Mouse (Mus musculus): ENCODE measurements at regions not wholly inside any gene's neighbourhood (a gene's known extent, or its start where the extent isn't known, plus 50 kb on each side); places are given as distances from the start of the nearest gene placed in this dataset.

DNA sequence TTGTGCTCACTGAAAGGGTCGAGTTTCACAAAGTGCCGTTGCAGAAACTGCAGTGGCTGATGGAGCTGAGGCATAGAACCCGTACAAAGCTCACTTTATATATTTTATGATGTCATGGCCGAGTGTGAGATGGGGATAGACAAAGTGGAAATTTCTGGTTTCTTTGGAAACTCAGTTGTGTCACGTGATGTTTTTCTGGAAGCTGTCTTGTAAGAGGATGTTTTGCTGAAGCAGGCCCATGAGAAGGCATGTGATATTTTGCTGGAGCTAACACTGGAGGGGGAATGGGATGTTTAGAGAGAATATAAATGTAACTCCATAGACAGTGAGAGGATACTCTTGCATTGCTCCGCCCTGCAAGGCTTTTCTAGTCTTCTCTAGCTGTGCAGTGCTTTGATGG lies 311.7 kb downstream of the Tmem132b start:
- Histone ChIP-seq H3K27ac (ENCODE audit: control insufficient read depth, low read depth, low read length) (no peak overlapping the region), H3K9me3 (replicated peaks; ENCODE audit: insufficient read depth, low read length) (no peaks in the 10 kb centered on the region), H3K4me3 (ENCODE audit: control insufficient read depth in 1 of 2, insufficient read depth in 1 of 2, low read depth in 2 of 2, low read length in 2 of 2) (no peak overlapping the region), H3K4me1 (ENCODE audit: control insufficient read depth in 1 of 2, insufficient read depth in 2 of 2, low read length in 2 of 2) (no peaks in the 10 kb centered on the region), H3K79me2 (ENCODE audit: control insufficient read depth, insufficient read depth, low read length, poor library complexity) (no peaks in the 10 kb centered on the region), H3K9ac (ENCODE audit: control insufficient read depth, low read depth, low read length, poor library complexity, severe bottlenecking) (no peak overlapping the region), H3K36me3 (ENCODE audit: control insufficient read depth in 1 of 2, insufficient read depth in 2 of 2, low read length in 2 of 2) (no peaks in the 10 kb centered on the region), H3K27me3 (ENCODE audit: control insufficient read depth in 1 of 2, insufficient read depth in 2 of 2, low read length in 2 of 2) (no peaks in the 10 kb centered on the region)
- TF ChIP-seq USF2 (IDR thresholded peaks at IDR 0.05; ENCODE audit: borderline replicate concordance in 1 of 2, insufficient read depth in 1 of 2, low read depth in 1 of 2, low read length in 2 of 2) (no peak), MXI1 (IDR thresholded peaks at IDR 0.05; ENCODE audit: low read depth, low read length) (no peak), NRF1 (IDR thresholded peaks at IDR 0.05; ENCODE audit: insufficient read depth, low read depth, low read length, poor library complexity, severe bottlenecking) (no peak)
- no peak for DNase-seq (ENCODE audit: low read depth, low spot score)

DNA sequence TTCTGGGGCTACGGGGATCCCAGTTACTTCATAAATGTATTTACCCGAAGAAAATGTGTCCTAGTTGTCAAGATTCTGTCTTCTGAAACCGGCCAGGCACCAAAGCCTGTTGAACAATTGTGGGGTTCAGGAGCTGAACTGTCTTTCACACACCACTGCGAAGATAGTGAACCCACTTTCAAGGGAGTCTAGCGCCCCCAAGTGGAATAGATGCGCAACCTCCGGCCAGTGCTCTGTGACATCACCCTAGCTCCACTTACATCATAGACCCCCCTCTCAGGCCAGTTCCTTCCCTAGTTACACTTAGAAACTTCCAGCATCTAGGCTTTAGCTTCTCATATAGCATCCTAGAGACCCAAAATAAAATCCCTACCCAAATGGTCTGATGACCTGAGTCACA lies 318.1 kb downstream of the Tmem132b start:
- H3K9ac ChIP-seq (ENCODE audit: control insufficient read depth, low read depth, low read length, poor library complexity, severe bottlenecking): no peak overlapping the region
- H3K9me3 ChIP-seq (replicated peaks; ENCODE audit: insufficient read depth, low read length): no peaks in the 10 kb centered on the region
- no peaks in the 10 kb centered on the region for H3K27me3 ChIP-seq (ENCODE audit: control insufficient read depth in 1 of 2, insufficient read depth in 2 of 2, low read length in 2 of 2)
- H3K4me1 ChIP-seq (ENCODE audit: control insufficient read depth in 1 of 2, insufficient read depth in 2 of 2, low read length in 2 of 2): no peaks in the 10 kb centered on the region
- no peaks in the 10 kb centered on the region for H3K79me2 ChIP-seq (ENCODE audit: control insufficient read depth, insufficient read depth, low read length, poor library complexity)
- TF ChIP-seq NRF1 (IDR thresholded peaks at IDR 0.05; ENCODE audit: insufficient read depth, low read depth, low read length, poor library complexity, severe bottlenecking): no peak
- no peak for TF ChIP-seq TCF12 (IDR thresholded peaks at IDR 0.05; ENCODE audit: low read depth, low read length)
- no peak for TF ChIP-seq HCFC1 (IDR thresholded peaks at IDR 0.05; ENCODE audit: low read depth, low read length)
- no peak overlapping the region for H3K4me3 ChIP-seq (ENCODE audit: control insufficient read depth in 1 of 2, insufficient read depth in 1 of 2, low read depth in 2 of 2, low read length in 2 of 2)
- no peaks in the 10 kb centered on the region for H3K36me3 ChIP-seq (ENCODE audit: control insufficient read depth in 1 of 2, insufficient read depth in 2 of 2, low read length in 2 of 2)
- no peak overlapping the region for H3K27ac ChIP-seq (ENCODE audit: control insufficient read depth, low read depth, low read length)
- no peak for DNase-seq (ENCODE audit: low read depth, low spot score)

DNA sequence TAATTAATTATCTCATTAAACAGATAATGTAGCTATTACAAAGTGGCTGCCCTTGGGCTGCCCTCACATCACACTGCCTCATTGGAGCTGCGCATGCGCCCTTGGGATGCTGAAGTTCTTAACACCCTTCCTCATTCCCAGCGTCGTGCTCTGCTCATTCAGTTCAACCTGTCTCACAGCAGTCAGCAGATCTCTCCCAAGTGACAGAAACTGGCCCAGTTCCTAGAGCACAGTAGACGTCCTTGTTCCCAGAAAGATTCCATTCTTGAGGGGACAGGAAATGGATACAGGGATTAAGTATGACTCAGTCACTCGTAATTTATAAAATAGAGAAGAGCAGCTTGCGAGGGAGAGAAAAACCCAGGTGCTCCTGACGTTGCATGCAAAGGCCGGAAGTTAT lies 344.7 kb downstream of the Tmem132b start:
- Histone ChIP-seq H3K4me3 (ENCODE audit: control insufficient read depth in 1 of 2, insufficient read depth in 1 of 2, low read depth in 2 of 2, low read length in 2 of 2) (no peak overlapping the region), H3K36me3 (ENCODE audit: control insufficient read depth in 1 of 2, insufficient read depth in 2 of 2, low read length in 2 of 2) (no peaks in the 10 kb centered on the region), H3K9ac (ENCODE audit: control insufficient read depth, low read depth, low read length, poor library complexity, severe bottlenecking) (no peak overlapping the region), H3K79me2 (ENCODE audit: control insufficient read depth, insufficient read depth, low read length, poor library complexity) (no peaks in the 10 kb centered on the region), H3K9me3 (replicated peaks; ENCODE audit: insufficient read depth, low read length) (no peaks in the 10 kb centered on the region), H3K4me1 (ENCODE audit: control insufficient read depth in 1 of 2, insufficient read depth in 2 of 2, low read length in 2 of 2) (no peaks in the 10 kb centered on the region), H3K27ac (ENCODE audit: control insufficient read depth, low read depth, low read length) (no peak overlapping the region), H3K27me3 (ENCODE audit: control insufficient read depth in 1 of 2, insufficient read depth in 2 of 2, low read length in 2 of 2) (no peaks in the 10 kb centered on the region)
- TF ChIP-seq CTCF (IDR thresholded peaks at IDR 0.05 in 2 of 3, conservative IDR thresholded peaks at IDR 0.05 in 1 of 3; ENCODE audit: control insufficient read depth in 1 of 3, insufficient read depth in 1 of 3, low read depth in 2 of 3, low read length in 3 of 3, poor library complexity in 1 of 3, severe bottlenecking in 1 of 3): no peak
- no peak for DNase-seq (ENCODE audit: low read depth, low spot score)

DNA sequence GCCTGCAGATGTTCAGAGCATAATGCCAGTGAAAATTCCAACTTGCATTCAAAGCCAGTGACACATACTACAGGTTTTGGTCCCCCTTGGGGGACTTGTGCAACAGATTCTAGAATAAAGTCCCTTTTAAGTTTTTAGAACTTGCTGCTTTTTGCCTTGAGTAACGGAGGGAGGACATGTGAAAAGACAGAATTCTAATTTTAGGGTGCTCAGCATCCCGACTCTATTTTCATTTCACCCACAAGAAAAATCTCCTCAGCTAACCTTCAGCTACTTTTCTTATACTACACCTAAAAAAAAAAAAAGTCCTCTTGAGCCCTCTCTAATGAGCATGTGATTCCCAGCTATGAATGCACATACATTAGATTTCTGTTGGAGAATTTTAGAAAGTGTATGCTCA lies 357.3 kb downstream of the Tmem132b start:
- H3K4me3 ChIP-seq (ENCODE audit: control insufficient read depth in 1 of 2, insufficient read depth in 1 of 2, low read depth in 2 of 2, low read length in 2 of 2): no peak overlapping the region
- H3K79me2 ChIP-seq (ENCODE audit: control insufficient read depth, insufficient read depth, low read length, poor library complexity): no peaks in the 10 kb centered on the region
- H3K27me3 ChIP-seq (ENCODE audit: control insufficient read depth in 1 of 2, insufficient read depth in 2 of 2, low read length in 2 of 2): no peaks in the 10 kb centered on the region
- no peak overlapping the region for H3K9ac ChIP-seq (ENCODE audit: control insufficient read depth, low read depth, low read length, poor library complexity, severe bottlenecking)
- no peak overlapping the region for H3K27ac ChIP-seq (ENCODE audit: control insufficient read depth, low read depth, low read length)
- H3K9me3 ChIP-seq (replicated peaks; ENCODE audit: insufficient read depth, low read length): no peaks in the 10 kb centered on the region
- H3K36me3 ChIP-seq (ENCODE audit: control insufficient read depth in 1 of 2, insufficient read depth in 2 of 2, low read length in 2 of 2): no peaks in the 10 kb centered on the region
- no peaks in the 10 kb centered on the region for H3K4me1 ChIP-seq (ENCODE audit: control insufficient read depth in 1 of 2, insufficient read depth in 2 of 2, low read length in 2 of 2)
- no peak for TF ChIP-seq MAX (IDR thresholded peaks at IDR 0.05; ENCODE audit: low read length)
- TF ChIP-seq RCOR1 (IDR thresholded peaks at IDR 0.05; ENCODE audit: low read depth, low read length): no peak
- TF ChIP-seq RAD21 (IDR thresholded peaks at IDR 0.05; ENCODE audit: low read depth, low read length): no peak
- DNase-seq (ENCODE audit: low read depth, low spot score): no peak
